8 mouse cellular contexts compared by ENCODE assay signal in genomic region chr8:10991323-10991722, GRCm38 (mm10). TPM values are rescaled to one million over a fixed set of nuclear protein-coding genes. Genes with fewer than 3 reads are reported as not detected.
DNase-seq lines count a peak whose midpoint lies in the region; ATAC-seq and TF ChIP-seq lines count a peak whose summit lies in the region.

No protein-coding gene starts in this region.

- TF ChIP-seq CTCF in intestine, postnatal 0 days (IDR thresholded peaks at IDR 0.05; ENCODE audit: low read depth): peak; percentile 30; the same call in 1 of the 2 replicates
- no peak for TF ChIP-seq CTCF in thymus, adult 2 months (IDR thresholded peaks at IDR 0.05; ENCODE audit: borderline replicate concordance, control insufficient read depth, extremely low read depth, insufficient read depth, low read length, poor library complexity)
- TF ChIP-seq CTCF in kidney, adult 2 months (conservative IDR thresholded peaks at IDR 0.05; ENCODE audit: insufficient read depth, insufficient read length, low read depth, low read length): no peak

- H3K36me3 ChIP-seq in heart, embryonic 15.5 days: peaks cover 7% of the 10 kb centered on the region
- H3K36me3 ChIP-seq in embryonic facial prominence, embryonic 15.5 days: peaks cover 10% of the 10 kb centered on the region
- H3K36me3 ChIP-seq in intestine, postnatal 0 days (ENCODE audit: control insufficient read depth, insufficient read depth): peaks cover 24% of the 10 kb centered on the region
- H3K36me3 ChIP-seq in midbrain, embryonic 13.5 days: peaks cover 24% of the 10 kb centered on the region
- H3K36me3 ChIP-seq in thymus, adult 2 months (ENCODE audit: control insufficient read depth, insufficient read depth, low read length): peaks cover 5% of the 10 kb centered on the region
- H3K36me3 ChIP-seq in kidney, adult 2 months (ENCODE audit: control insufficient read depth, insufficient read depth, low read length): peaks cover under 1% of the 10 kb centered on the region; the same call in 1 of the 2 replicates

- no peak for TF ChIP-seq POLR2A in thymus, adult 2 months (IDR thresholded peaks at IDR 0.05; ENCODE audit: control insufficient read depth, extremely low read depth, insufficient read depth, low read length, poor library complexity)
- no peak for TF ChIP-seq POLR2A in kidney, adult 2 months (IDR thresholded peaks at IDR 0.05; ENCODE audit: low read depth, low read length)

- H3K4me3 ChIP-seq in heart, embryonic 15.5 days: no peak overlapping the region
- H3K4me3 ChIP-seq in embryonic facial prominence, embryonic 15.5 days (replicated peaks): no peak overlapping the region
- no peak overlapping the region for H3K4me3 ChIP-seq in intestine, postnatal 0 days (ENCODE audit: low read depth, low read length)
- H3K4me3 ChIP-seq in midbrain, embryonic 13.5 days (replicated peaks): no peak overlapping the region
- no peak overlapping the region for H3K4me3 ChIP-seq in thymus, adult 2 months (ENCODE audit: control insufficient read depth, insufficient read depth, low read length)
- no peak overlapping the region for H3K4me3 ChIP-seq in kidney, adult 2 months (ENCODE audit: insufficient read depth, low read depth, low read length)

- no peaks in the 10 kb centered on the region for H3K9me3 ChIP-seq in heart, embryonic 15.5 days (replicated peaks)
- H3K9me3 ChIP-seq in embryonic facial prominence, embryonic 15.5 days (replicated peaks): no peaks in the 10 kb centered on the region
- H3K9me3 ChIP-seq in intestine, postnatal 0 days (ENCODE audit: control insufficient read depth): no peaks in the 10 kb centered on the region
- H3K9me3 ChIP-seq in midbrain, embryonic 13.5 days: no peaks in the 10 kb centered on the region

- 81% methylated on average over 2 of the region's 2 CpGs for WGBS in heart, embryonic 15.5 days
- 57% methylated on average over 2 of the region's 2 CpGs for WGBS in embryonic facial prominence, embryonic 15.5 days
- 80% methylated on average over 2 of the region's 2 CpGs for WGBS in intestine, postnatal 0 days
- WGBS in midbrain, embryonic 13.5 days: 33% methylated on average over 2 of the region's 2 CpGs
- 89% methylated on average over 2 of the region's 2 CpGs for WGBS in thymus, adult 2 months
- 84% methylated on average over 2 of the region's 2 CpGs for WGBS in kidney, adult 2 months

- no peak overlapping the region for H3K9ac ChIP-seq in heart, embryonic 15.5 days
- H3K9ac ChIP-seq in embryonic facial prominence, embryonic 15.5 days: no peak overlapping the region
- no peak overlapping the region for H3K9ac ChIP-seq in intestine, postnatal 0 days (ENCODE audit: low read depth, low read length)
- no peak overlapping the region; the same call in 1 of the 2 replicates for H3K9ac ChIP-seq in midbrain, embryonic 13.5 days (replicated peaks)

- ATAC-seq in heart, embryonic 15.5 days (replicated peaks; ENCODE audit: insufficient number of reproducible peaks, insufficient read depth, low FRiP score, low read depth): no peak
- no peak for ATAC-seq in embryonic facial prominence, embryonic 15.5 days (ENCODE audit: insufficient number of reproducible peaks, low FRiP score, low TSS enrichment, low read depth)
- ATAC-seq in intestine, postnatal 0 days: no peak
- peak; percentile 13; the same call in 1 of the 2 replicates for ATAC-seq in midbrain, embryonic 13.5 days

- intact Hi-C loops in heart, postnatal 14 days (cut with DNase I): no loop called here

- peaks cover 61% of the 10 kb centered on the region for H3K4me1 ChIP-seq in heart, embryonic 15.5 days (replicated peaks)
- peaks cover 55% of the 10 kb centered on the region for H3K4me1 ChIP-seq in embryonic facial prominence, embryonic 15.5 days
- peaks cover 3% of the 10 kb centered on the region; the same call in 1 of the 2 replicates for H3K4me1 ChIP-seq in intestine, postnatal 0 days (replicated peaks; ENCODE audit: control insufficient read depth, insufficient read depth, low read length)
- H3K4me1 ChIP-seq in midbrain, embryonic 13.5 days (replicated peaks): peaks cover 72% of the 10 kb centered on the region
- peaks cover 15% of the 10 kb centered on the region for H3K4me1 ChIP-seq in thymus, adult 2 months (replicated peaks; ENCODE audit: control insufficient read depth, insufficient read depth, low read length)
- H3K4me1 ChIP-seq in kidney, adult 2 months (ENCODE audit: control insufficient read depth, insufficient read depth, low read length): peaks cover 16% of the 10 kb centered on the region

- peak overlapping the region; percentile 46; the same call in 1 of the 2 replicates for H3K27ac ChIP-seq in heart, embryonic 15.5 days
- H3K27ac ChIP-seq in embryonic facial prominence, embryonic 15.5 days (replicated peaks): peak overlapping the region; percentile 65
- peak overlapping the region; percentile 41; the same call in 1 of the 2 replicates for H3K27ac ChIP-seq in intestine, postnatal 0 days (ENCODE audit: low read depth, low read length)
- peak overlapping the region; percentile 76 for H3K27ac ChIP-seq in midbrain, embryonic 13.5 days
- no peak overlapping the region for H3K27ac ChIP-seq in thymus, adult 2 months (ENCODE audit: control insufficient read depth, insufficient read depth, low read length)
- no peak overlapping the region for H3K27ac ChIP-seq in kidney, adult 2 months (ENCODE audit: insufficient read depth, low read depth, low read length)

- H3K27me3 ChIP-seq in heart, embryonic 15.5 days: no peaks in the 10 kb centered on the region
- H3K27me3 ChIP-seq in embryonic facial prominence, embryonic 15.5 days: no peaks in the 10 kb centered on the region
- no peaks in the 10 kb centered on the region for H3K27me3 ChIP-seq in intestine, postnatal 0 days (replicated peaks; ENCODE audit: control insufficient read depth, insufficient read depth, low read length)
- no peaks in the 10 kb centered on the region for H3K27me3 ChIP-seq in midbrain, embryonic 13.5 days
- no peaks in the 10 kb centered on the region for H3K27me3 ChIP-seq in thymus, adult 2 months (ENCODE audit: control insufficient read depth, insufficient read depth, low read length)
- H3K27me3 ChIP-seq in kidney, adult 2 months (replicated peaks; ENCODE audit: control insufficient read depth, insufficient read depth, low read length): no peaks in the 10 kb centered on the region

- no peak overlapping the region for H3K4me2 ChIP-seq in heart, embryonic 15.5 days
- H3K4me2 ChIP-seq in embryonic facial prominence, embryonic 15.5 days (replicated peaks): no peak overlapping the region
- no peak overlapping the region for H3K4me2 ChIP-seq in intestine, postnatal 0 days (replicated peaks; ENCODE audit: low read depth)
- peak overlapping the region; percentile 17; the same call in 1 of the 2 replicates for H3K4me2 ChIP-seq in midbrain, embryonic 13.5 days (replicated peaks)

- no peak for DNase-seq in heart, postnatal 14 days
- no peak for DNase-seq in thymus, adult 2 months
- no peak for DNase-seq in layer of hippocampus, postnatal 25 days (ENCODE audit: extremely low spot score in 1 of 2, low spot score in 1 of 2)
- no peak for DNase-seq in kidney, adult 2 months

RNA-seq across cellular contexts. Expression of gene Irs2, which starts 16.9 kb away (rescaled TPM):
- polyA plus RNA-seq in heart, embryonic 15.5 days (2015; fragmentation: Nextera tagmentation; extraction: Ambion mirVana): 3.4 and 4.3 TPM in 2 replicates
- total RNA-seq in heart, postnatal 14 days (2021): 10 to 100 TPM; 14.6 to 31.6 TPM
- polyA plus RNA-seq in embryonic facial prominence, embryonic 15.5 days (2015; fragmentation: Nextera tagmentation; extraction: Ambion mirVana): 7.4 and 7.9 TPM in 2 replicates
- 6.0 and 7.7 TPM in 2 replicates for polyA plus RNA-seq in intestine, postnatal 0 days (2015; fragmentation: Nextera tagmentation; extraction: Ambion mirVana)
- 5.6 and 5.9 TPM in 2 replicates for polyA plus RNA-seq in midbrain, embryonic 13.5 days (2015; fragmentation: Nextera tagmentation; extraction: Ambion mirVana)
- polyA plus RNA-seq in thymus, adult 2 months (2012; rRNA removed): 17.1 and 20.4 TPM in 2 replicates
- total RNA-seq in layer of hippocampus, postnatal 25 days (2021): 10 to 100 TPM; 60.7 to 69.3 TPM
- polyA plus RNA-seq in kidney, adult 2 months (2012; rRNA removed): 10.4 and 10.5 TPM in 2 replicates

Comparison
In these comparisons a context has a peak if more than half of its experiments do, and no peak if none do; other contexts are left out.
1. H3K27ac ChIP-seq: peak in heart, embryonic 15.5 days (single experiment), embryonic facial prominence, embryonic 15.5 days (single experiment), intestine, postnatal 0 days (single experiment) and midbrain, embryonic 13.5 days (single experiment); none in thymus, adult 2 months (single experiment) and kidney, adult 2 months (single experiment).